Mouse (Mus musculus): ENCODE data around the gene Zbed3.

DNA sequence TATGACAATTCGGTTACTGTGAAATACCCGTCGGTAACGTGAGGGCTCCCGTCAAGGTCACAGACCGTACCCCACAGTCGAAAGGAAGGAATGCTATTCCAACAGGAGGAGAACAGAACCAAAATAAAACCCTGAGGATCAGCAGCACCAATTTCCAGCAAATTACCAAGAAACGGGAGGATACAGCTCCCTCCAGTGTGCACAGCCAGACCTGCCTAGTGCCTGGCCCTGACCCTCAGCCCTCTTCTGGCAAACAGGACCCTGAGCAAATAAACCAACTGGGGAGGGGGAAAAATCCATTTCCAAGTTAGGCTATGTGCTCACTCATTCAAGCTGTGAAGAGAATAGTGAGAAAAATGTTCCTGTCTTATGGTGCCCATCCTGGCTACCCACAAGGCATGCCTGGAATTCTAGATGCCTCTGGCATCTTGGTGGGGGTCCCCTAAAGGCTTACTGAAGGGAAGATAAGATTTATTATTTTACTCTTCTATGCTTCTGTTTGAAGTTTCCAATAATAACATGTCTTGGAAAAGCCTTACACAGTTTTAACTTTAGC is 16.2 kb upstream of the Zbed3 start:
- no peak for TF ChIP-seq CTCF (IDR thresholded peaks at IDR 0.05; ENCODE audit: low read depth, low read length)
- no peak for TF ChIP-seq POLR2A (IDR thresholded peaks at IDR 0.05; ENCODE audit: borderline replicate concordance, low read depth, low read length)

All from bone marrow macrophage, adult 2 months (primary cell).